Mouse (Mus musculus): ENCODE results near the gene Ago3.

GRCm38 (mm10) chr4:126295937-126296336 lies 133.4 kb downstream of the Ago3 start:
- no peak for TF ChIP-seq CTCF (conservative IDR thresholded peaks at IDR 0.05 in 1 of 2, IDR thresholded peaks at IDR 0.05 in 1 of 2; ENCODE audit: low read depth in 2 of 2, low read length in 2 of 2)
- no peak for TF ChIP-seq MAX (IDR thresholded peaks at IDR 0.05; ENCODE audit: low read length)
- no peak for TF ChIP-seq POLR2A (IDR thresholded peaks at IDR 0.05; ENCODE audit: low read depth, low read length)
- TF ChIP-seq EP300 (IDR thresholded peaks at IDR 0.05; ENCODE audit: low read length), result no peak
- no peak for TF ChIP-seq TBP (conservative IDR thresholded peaks at IDR 0.05; ENCODE audit: low read depth, low read length)
- TF ChIP-seq ZNF384 (IDR thresholded peaks at IDR 0.05; ENCODE audit: low read depth, low read length), result 0 out of 2 replicates have a peak, but pooled peaks have one; percentile 53
- no peak for TF ChIP-seq JUND (conservative IDR thresholded peaks at IDR 0.05; ENCODE audit: low read depth, low read length)
- no peak for TF ChIP-seq POLR2AphosphoS2 (IDR thresholded peaks at IDR 0.05; ENCODE audit: low read depth, low read length)
- no peak for TF ChIP-seq MAFK (IDR thresholded peaks at IDR 0.05; ENCODE audit: insufficient replicate concordance, low read length)

Measured in CH12.LX (cell line).